Mouse (Mus musculus) 416B (cell line): ENCODE data around the gene Bicc1.

Source experiments
- DNase-seq: peaks from one replicate; pipeline ENCODE4 v3.0.0; 2011; ENCODE audit warnings: low read depth

Bicc1 gene

DNA sequence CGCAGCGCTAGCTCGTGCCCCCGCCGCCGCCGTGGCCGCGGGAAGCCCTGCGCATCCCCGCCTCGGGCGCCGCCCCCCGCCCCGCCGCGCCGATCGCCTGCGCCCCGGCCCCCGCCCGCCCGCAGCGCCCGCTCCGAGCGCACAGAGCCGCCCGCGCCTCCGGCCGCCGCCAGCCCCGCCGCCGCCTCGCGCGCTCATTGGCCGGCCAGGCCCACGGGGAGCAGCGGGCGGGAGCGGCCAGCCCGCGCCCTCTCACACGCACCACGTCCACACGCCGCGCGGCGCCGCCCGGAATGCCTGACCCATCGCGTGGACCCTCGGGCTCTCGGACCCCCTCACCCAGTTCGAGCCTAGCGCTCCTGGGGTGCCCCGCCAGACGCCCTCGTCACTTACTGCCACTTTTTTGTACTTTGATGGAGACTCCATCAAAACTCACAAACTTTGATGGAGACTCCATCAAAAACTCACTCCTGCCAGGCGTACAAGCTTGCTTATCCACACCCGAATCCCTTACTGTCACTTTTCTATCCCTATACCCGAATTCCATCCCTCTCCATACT lies at the start of gene Bicc1:
Gene Bicc1 (minus strand): TSS at position 25 of the 560 bp plus-strand sequence.
- DNase-seq, result no peak

DNA sequence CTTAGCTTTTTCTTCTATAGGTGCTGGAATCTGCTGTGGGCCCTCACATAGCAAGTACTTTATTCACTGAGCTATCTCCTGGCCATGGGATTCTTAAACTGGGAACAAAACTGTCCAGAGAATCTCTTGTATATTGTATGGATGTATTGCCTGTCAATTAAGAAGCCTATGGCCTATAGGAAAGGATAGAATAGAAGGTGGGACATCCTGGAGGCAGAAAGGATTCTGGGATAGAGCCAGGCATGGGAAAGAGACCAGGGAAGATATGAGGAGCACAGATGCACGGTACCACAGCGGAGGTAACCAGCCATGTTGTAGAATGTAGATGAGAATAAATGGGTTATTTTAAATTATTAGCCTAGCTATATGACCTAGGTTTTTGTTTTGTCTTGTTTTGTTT lies 42.0 kb upstream of the Bicc1 start:
- DNase-seq, result no peak

DNA sequence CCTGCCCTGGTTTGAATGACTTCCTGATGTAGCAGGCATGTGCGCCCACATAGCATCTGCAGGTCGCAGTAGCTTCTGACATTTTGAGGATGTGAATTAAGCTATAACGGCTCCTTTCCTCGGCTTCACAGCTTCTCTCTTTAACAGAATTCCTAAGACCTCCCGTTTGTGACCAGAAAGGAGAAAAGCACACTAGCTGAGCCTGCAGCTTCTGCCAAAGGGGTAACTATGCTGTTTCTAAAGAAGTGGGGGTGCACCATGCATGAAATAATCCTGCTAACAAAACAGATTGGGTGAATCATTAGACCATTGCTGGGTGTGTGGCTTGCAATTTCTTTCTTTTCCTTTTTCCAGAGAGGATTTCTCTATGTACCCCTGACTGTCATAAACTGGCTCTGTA lies 41.5 kb upstream of the Bicc1 start:
- no peak for DNase-seq

DNA sequence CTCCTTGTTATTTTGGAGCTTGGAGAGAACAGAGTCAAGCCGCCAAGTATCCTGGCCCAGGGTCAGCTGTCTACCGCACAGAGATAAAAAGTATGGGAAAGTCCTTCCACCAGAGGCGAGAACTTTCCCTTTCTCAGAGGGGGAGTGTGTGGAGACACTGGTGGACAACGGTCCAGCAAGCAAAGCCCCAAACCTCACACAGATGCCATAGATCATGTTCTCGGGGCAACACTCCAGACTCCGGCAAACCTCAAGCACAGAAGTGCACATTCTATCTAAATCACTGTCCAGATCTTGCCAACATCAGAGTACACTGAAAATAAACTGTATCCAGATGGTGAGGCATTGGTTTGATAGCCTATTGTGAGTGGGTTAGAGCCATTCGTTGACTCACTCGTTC lies 39.2 kb upstream of the Bicc1 start:
- no peak for DNase-seq

DNA sequence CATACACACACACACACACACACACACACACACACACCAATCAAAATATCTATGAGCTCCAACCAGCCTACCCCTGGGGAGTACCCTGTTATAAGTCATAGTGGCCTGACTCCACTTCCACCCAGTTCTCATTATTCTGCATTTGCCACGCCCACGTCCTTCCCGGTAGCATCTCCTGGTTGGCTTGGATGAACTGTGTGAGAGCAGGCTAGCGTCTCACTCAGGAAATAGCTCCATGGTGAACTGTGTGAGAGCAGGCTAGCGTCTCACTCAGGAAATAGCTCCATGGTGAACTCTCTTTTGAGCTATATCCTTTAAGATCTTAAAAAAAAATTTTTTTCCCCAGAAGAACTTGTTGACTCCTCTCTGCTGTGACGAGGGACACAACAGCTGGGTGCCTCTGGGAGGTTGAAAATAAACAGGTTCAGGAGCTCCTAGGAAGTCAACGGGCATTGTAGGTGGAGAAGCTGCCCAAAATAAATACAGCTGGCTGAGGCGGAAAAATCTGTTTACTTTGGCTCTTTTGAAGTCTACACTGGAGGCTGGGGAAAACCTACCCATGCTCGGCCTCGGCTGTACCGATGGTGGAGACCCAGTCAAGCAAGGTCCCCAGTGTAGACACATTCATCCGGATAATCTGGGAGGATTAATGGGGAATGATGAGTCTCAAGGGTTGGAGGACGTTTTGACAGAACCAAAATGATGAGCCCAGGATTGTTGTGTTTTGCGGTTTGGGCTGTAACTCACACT lies 37.7 kb upstream of the Bicc1 start:
- DNase-seq, result no peak

DNA sequence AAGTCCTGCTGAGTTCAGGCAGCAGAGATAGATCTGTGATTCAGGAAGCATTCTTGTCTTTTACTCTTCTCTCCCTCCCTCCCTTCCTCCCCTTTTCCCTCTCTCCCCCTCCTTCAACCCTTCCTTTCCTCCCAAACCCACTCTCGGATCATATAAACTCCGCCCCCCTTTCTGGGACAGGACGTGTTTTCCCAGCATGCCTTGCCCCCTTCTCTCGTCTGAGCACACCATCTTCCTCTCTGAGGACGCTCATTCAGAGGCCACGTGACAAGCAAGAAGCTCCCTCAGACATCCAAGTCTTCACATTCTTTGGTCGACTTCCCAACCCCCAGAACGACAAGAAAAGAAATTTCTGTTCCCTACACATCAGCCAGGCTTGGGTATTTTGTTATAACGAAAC lies 36.0 kb upstream of the Bicc1 start:
- DNase-seq, result no peak

DNA sequence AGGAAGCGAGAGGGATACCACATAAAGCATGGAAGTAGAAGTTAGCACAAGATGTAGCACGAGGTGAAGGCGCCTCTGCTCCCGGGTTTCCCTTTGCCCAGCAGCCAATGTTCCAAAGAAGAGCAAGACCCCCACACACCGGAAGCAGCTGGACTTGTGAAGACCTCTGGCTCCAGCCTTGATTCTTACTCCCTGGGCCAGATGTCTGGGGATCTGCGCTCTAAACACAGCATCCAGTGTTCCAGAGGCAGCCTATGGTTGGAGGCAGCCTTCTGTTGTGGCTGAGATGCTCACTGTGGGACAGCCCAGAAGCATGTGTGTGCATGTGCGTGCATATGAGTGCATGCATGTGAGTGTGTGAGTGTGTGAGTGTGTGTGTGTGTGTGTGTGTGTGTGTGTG lies 35.2 kb upstream of the Bicc1 start:
- no peak for DNase-seq

DNA sequence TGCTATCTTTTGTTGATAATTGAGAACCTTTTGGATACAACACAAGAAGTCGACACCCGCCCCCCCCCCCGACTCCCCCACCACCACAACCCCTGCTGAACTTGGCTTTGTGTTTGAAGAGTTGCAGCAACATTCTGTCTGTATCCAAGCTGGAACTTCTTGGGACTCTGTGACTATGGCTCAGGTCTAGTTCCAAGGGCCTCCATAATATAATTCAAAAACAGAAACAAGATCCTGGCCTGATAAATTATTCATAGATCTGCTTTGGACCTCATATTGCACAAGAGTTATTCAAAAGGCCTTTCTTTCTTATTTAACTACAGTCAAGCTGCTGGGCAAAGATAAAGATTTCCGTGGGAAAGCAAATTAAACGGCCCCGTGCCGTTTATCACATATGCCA lies 33.8 kb upstream of the Bicc1 start:
- no peak for DNase-seq

DNA sequence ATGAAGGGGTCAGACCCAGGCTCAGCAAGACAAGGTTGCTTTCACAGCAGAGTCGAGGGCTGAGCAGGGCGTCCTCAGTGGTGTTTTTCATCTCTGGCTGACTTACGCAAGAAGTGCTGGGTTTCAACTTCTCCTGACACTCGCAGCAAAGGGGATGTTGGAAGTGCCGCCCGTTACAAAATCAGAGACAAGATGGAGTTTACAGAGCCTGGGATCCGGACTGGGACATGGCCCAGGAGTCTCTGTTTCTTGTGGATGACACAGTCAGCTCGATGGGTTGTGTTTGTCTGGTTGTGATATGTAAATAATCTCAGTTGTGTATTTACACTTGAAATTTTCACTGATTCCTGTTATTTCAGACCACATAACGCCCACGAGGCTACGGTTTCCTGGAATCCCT lies 33.4 kb upstream of the Bicc1 start:
- DNase-seq, result no peak

DNA sequence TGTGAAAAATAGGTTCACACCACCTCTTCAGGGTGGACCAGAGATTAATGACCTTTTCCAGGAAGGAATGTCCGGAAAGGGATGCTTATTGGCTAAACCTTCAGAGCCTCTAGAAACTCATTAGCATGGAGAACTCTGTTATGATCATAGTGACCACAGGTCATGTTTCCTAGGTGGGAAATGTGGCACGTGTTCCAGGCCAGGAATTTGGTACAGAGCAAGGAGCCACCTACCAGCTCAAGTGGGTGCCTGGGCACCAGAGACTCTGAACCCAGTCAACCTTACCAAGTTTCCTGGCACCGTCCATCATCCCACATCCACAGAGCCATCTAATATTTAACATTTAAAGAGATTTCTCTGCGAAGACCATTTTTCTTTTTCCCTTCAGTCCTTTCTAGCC lies 29.2 kb upstream of the Bicc1 start:
- no peak for DNase-seq

DNA sequence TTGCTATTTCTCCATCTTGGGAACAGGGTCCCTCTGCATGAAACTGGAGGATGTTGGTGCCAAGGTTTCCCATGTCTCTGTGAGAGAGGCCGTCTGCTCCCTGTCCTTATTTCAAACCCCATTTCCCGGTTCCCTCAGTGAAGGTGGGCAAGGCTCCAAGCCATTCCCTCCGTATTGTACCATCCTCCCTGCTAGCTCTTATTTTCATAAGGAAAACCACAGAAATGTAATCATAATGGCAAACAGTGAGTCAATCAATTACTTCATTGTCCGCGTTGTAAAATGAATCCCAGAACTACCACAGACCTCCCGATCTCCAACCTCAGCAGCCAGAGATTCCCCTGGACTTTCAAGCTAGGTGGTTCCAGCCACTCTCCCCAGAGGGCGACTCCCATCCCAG lies 25.6 kb upstream of the Bicc1 start:
- no peak for DNase-seq

DNA sequence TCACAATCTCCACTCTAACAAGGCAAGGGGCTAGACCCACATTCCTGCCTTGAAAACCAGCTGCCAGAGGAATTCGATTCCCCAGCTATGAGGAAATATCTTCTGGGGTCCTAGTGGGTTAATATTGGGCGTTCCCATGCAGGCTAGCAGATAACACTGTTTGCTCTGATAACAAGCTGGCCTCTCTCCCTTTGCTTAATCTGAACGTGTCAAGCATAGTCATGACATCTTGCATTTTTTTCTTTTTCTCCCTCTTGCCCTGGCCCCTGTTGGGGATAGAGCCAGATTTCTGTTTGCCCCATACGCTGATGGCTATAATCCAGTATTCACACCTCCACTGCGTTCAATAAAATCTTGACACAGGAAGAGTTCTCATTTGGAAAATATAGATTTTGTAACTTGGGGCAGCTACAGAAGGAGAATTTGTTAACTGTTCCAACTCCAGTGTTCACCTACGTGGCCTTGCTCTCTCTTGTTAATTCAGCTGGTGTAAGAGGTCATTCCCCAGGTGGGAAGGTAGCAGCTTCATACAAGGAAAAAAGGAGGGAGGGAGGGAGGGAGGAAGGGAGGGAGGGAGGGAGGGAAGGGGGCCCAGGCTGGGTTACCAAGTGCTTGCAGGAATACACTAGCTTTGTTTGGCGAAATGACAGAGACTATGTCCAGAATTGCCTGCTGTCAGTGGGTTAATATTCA lies 24.0 kb upstream of the Bicc1 start:
- no peak for DNase-seq

DNA sequence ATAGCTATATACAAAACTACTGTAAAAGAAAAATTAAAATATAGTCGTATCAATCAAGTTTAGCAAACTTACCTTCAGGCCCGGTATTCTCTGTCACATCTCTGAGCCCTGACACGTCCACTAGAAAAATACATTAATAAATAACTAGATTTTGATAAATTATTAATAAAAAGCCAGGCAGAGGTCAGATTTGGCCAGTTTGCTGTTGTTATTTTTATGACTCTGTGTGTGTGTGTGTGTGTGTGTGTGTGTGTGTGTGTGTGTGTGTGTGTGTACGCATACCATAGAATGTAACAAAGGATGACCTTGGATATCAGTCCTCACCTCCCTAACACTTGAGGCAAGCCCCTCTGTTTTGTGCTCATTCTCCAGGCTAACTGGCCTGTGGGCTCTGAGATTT lies 22.4 kb upstream of the Bicc1 start:
- no peak for DNase-seq

DNA sequence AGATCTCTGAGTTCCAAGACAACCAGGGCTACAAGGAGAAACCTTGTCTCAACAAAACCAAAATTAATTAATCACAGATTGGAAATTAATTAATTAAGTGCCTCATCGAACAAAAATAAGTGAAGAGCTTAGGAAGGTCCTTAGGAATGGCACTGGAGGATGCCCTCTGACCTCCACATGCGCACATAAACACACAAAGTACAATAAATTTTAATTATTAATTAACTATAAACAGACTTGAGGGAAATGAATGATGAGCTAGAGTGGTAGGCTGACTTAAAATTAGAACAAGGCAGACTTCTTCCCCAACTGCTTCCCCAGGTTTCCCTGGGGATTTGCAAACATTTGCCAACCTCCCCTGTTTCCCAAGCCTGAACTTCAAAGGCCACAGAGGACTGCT lies 21.6 kb upstream of the Bicc1 start:
- no peak for DNase-seq

DNA sequence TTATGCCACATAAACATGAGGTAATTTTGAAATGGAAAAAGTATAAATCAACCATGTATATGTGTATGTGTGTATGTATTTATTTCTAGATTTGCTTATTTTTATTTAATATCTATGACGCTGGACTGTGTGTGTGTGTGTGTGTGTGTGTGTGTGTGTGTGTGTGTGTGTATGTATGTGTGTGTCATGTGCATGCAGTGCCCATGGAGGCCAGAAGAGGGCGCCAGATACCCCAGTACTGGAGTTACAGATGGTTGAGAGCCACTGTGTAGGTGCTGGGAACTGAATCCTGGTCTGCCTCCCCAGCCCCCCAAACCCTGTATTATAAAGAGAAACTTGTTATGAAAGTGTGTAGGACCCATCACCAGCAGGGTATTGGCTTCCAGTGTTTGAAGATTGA lies 20.6 kb upstream of the Bicc1 start:
- DNase-seq, result no peak

DNA sequence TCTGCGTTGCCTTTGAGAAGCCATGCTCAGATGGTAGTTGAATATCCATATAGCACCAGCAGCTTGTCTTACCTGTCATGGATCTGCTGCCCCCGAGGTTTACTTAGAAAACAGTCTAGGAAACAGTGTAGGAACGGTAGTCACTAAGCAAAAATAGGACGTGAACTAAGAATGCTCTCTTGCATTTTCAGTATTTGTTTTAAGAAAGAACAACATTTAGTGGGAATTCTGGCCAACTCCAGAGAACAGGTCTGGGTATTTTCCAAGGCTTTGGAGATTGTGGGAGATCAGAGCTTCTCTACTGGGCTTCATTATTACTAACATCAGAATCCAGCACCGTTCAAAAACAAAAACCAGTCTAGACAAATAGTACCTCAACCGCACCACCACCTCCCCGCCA lies 17.7 kb upstream of the Bicc1 start:
- DNase-seq, result no peak

DNA sequence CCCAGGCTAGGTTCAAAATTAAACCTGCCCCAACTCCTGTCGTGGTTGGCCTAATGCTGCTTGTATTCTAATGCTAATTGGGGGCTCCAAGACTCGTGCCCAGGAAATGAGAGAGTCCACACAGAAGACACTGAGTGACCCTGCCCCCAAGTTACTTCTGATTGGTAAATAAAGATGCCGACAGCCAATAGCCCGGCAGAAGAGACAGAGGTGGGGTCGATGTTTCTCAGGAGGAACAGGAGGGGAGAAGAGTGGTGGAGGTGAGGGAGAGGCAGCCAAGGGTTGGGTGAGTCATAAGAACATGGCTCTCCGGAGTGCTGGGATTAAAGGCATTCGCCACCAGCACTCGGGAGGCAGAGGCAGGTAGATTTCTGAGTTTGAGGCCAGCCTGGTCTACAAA lies 16.8 kb upstream of the Bicc1 start:
- DNase-seq, result no peak

DNA sequence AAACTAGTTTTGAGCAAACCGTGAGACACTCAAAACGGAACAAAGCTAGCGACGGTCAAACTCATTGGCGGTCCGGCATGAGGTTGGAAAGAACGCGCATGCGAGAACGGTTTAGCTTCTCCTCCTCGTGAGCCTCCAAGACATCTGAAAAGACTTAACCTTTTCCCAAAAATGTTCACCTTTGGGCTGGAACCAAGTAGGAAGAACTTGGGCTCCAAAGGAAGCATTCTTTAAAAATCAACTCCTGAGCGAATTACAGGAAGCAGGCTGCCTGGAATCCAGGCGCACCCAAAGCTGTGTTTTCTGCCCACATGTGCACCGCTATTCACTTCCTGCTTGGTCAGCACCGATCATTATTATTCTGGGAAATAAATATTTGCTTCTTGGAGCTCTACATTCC lies 15.8 kb upstream of the Bicc1 start:
- DNase-seq, result no peak

DNA sequence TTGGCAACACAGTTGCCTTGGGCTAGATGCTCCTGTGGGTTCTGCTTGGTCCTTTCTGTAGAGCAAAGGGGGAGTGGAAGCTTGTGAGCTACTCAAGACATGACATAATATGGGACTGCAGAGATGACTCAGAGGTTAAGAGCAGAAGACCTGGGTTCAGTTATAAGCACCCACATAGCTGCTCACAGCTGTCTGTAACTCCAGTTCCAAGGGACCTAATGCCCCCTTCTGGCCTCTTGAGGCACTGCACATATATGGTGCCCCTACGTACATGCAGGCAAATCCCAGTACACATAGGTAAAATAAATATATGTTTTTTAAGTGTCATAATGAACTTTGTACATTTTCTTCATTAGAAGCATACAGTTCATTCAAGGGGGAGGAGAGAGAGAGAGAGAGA lies 11.9 kb upstream of the Bicc1 start:
- DNase-seq, result no peak

DNA sequence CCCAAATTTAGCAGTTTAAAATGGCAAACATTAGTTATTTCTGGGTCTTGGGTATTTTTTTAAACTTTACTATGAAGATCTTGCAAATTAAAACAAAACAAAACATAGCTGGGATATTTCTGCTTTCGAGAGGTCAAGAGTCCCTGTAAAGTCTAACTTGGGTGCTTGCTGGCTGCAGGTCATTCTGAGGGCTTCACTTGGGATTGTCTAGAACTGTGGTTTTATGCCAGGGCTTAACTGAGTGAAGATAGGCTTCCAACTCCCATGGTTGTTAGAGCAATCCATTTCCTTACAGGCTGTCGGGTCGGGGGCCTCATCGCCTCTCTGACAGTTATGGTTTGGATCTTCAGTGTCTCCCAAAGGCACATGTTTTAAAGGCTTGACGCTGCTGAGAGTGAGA lies 11.3 kb upstream of the Bicc1 start:
- no peak for DNase-seq

DNA sequence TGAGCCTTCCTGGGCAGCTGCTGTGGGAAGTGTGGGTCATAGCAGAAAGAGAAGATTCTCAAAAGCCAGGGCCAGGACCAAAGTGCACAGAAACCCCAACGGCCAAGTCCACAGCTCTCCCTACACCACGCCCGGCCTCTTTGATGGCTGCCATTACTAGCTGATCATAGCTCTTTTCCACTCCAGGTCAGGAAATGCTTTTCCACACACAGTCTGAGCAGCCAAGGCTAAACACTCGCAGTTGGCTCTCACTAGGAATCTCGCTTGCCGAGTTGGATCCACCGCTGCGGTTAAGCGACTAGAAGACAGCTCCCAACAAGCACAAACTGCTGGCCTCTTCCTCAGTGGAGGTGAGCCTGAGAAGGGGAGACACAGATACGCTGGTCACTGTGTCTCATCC lies 10.3 kb upstream of the Bicc1 start:
- no peak for DNase-seq

DNA sequence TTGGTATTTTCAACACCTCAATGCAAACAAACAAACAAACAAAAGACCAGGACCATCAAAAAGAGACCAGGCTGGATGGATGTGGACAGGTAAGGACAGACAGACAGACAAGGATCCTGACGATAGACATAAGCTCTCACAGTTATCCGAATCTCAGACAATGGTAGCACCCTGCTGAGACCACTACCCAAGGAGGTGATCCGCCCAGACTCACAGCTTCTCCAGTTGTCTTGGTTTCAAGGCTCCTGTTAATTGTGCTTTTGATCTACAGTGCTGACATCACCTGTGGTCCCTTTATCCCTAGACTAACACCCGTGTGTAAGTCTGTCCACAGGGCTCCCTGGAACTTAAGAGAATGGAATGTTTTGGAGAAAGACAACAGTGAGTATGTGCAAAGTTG lies 9.7 kb upstream of the Bicc1 start:
- no peak for DNase-seq

DNA sequence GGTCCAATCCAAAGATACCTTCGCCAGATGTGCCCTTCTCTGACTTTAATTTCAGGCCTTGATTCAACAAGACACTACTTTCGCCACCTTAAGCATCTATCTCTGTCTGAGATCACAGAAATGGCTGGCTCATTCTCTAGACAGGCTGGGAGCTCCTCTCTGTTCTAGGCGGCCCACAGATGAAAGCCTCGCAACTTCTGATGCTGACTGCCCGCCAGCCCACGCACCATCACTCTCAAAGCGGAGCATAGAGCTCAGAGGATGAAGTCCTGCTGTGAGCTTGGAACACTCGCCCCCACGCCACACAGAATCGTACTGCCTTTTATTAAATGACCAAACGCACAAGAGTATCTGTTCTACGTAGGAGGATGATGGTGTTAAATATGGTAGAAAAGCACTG lies 949 bp upstream of the Bicc1 start:
- DNase-seq, result no peak
